In genomic region chr6:122812716-122813115, GRCm38 (mm10) we compare ENCODE assay signal across 22 mouse cellular contexts. TPM values are rescaled to one million over a fixed set of nuclear protein-coding genes. Genes with fewer than 3 reads are reported as not detected.
DNase-seq lines count a peak whose midpoint lies in the region; ATAC-seq and TF ChIP-seq lines count a peak whose summit lies in the region.
"Had no signal": no experiment of that assay in that cellular context is flagged by ENCODE, and none has a peak within 500 bp of the region (broad histone marks: within the 10 kb centered on the region; RNA-seq: fewer than 3 reads in every experiment).

No protein-coding gene starts in this region.

- no peak for ATAC-seq in erythroblast, adult 5-6 weeks (replicated peaks; ENCODE audit: low FRiP score, poor library complexity, severe bottlenecking)
- no peak for ATAC-seq in liver, embryonic 12.5 days
- ATAC-seq in liver, postnatal 0 days, result no peak
- no peak for ATAC-seq in megakaryocyte-erythroid progenitor cell, adult 5-6 weeks (replicated peaks; ENCODE audit: low FRiP score, low TSS enrichment, poor library complexity, severe bottlenecking)
- ATAC-seq: activated CD4-positive, CD25-positive, alpha-beta regulatory T cell, adult 4 months; forebrain, embryonic 16.5 days; inflammation-experienced regulatory T-cells, adult 6 months; Patski had no signal

- no peak for TF ChIP-seq CTCF in liver, postnatal 0 days (IDR thresholded peaks at IDR 0.05; ENCODE audit: low read depth)
- TF ChIP-seq CTCF in MEL (IDR thresholded peaks at IDR 0.05 in 2 of 3, conservative IDR thresholded peaks at IDR 0.05 in 1 of 3; ENCODE audit: control insufficient read depth in 1 of 3, insufficient read depth in 1 of 3, low read depth in 2 of 3, low read length in 3 of 3, poor library complexity in 1 of 3, severe bottlenecking in 1 of 3), result peak; percentile 4 to 54 (median 25); a peak in 3 of 6 replicates

- H3K4me1 ChIP-seq in erythroblast, embryonic 14.5 days (ENCODE audit: control insufficient read depth), result peaks cover 41% of the 10 kb centered on the region
- peaks cover 31% of the 10 kb centered on the region for H3K4me1 ChIP-seq in liver, embryonic 12.5 days
- peaks cover 9% of the 10 kb centered on the region for H3K4me1 ChIP-seq in liver, postnatal 0 days (ENCODE audit: insufficient read depth)
- peaks cover 12 to 21% of the 10 kb centered on the region in 2 experiments for H3K4me1 ChIP-seq in MEL (ENCODE audit: control insufficient read depth in 1 of 2, insufficient read depth in 2 of 2, low read length in 2 of 2)

- no peak overlapping the region for H3K9ac ChIP-seq in liver, embryonic 12.5 days
- no peak overlapping the region for H3K9ac ChIP-seq in liver, postnatal 0 days (replicated peaks)
- peak overlapping the region; percentile 49 for H3K9ac ChIP-seq in MEL (ENCODE audit: control insufficient read depth, low read depth, low read length, poor library complexity, severe bottlenecking)

- TF ChIP-seq RAD21 in MEL (IDR thresholded peaks at IDR 0.05; ENCODE audit: low read depth, low read length), result peak; percentile 55

- H3K9me3 ChIP-seq in erythroblast, embryonic 14.5 days (ENCODE audit: control insufficient read depth, low read length), result no peaks in the 10 kb centered on the region; the same call in 1 of the 2 replicates
- no peaks in the 10 kb centered on the region for H3K9me3 ChIP-seq in liver, embryonic 12.5 days (replicated peaks)
- H3K9me3 ChIP-seq in liver, postnatal 0 days (ENCODE audit: low read length), result no peaks in the 10 kb centered on the region
- H3K9me3 ChIP-seq in MEL (replicated peaks; ENCODE audit: insufficient read depth, low read length), result no peaks in the 10 kb centered on the region
- H3K9me3 ChIP-seq: embryonic facial prominence, embryonic 15.5 days; forebrain, embryonic 12.5 days; G1E; heart, embryonic 15.5 days; hindbrain, embryonic 10.5 days; hindbrain, embryonic 15.5 days had no signal

- no peak overlapping the region; the same call in 1 of the 2 replicates for H3K4me2 ChIP-seq in liver, embryonic 12.5 days
- no peak overlapping the region for H3K4me2 ChIP-seq in liver, postnatal 0 days (ENCODE audit: low read depth, low read length)

- no peaks in the 10 kb centered on the region; the same call in none of the 2 replicates for H3K79me2 ChIP-seq in MEL (ENCODE audit: control insufficient read depth, insufficient read depth, low read length, poor library complexity)

- TF ChIP-seq POLR2A in MEL (IDR thresholded peaks at IDR 0.05; ENCODE audit: control insufficient read depth in 1 of 2, insufficient read depth in 1 of 2, low read depth in 1 of 2, low read length in 2 of 2, poor library complexity in 1 of 2), result no peak

- no peak for DNase-seq in liver, postnatal 0 days
- DNase-seq in 3T3-L1 (ENCODE audit: low read depth, low spot score), result peak; percentile 43
- peak; percentile 72 for DNase-seq in MEL (ENCODE audit: low read depth, low spot score)
- DNase-seq: adrenal gland, adult 2 months; adrenal gland, postnatal 36 days; embryo, embryonic 11 days; gastrocnemius, postnatal 10 days; heart, postnatal 14 days had no signal

- WGBS in liver, embryonic 12.5 days (ENCODE audit: insufficient replicate concordance), result 81% methylated on average over 4 of the region's 4 CpGs
- 87% methylated on average over 4 of the region's 4 CpGs for WGBS in liver, postnatal 0 days (ENCODE audit: insufficient replicate concordance)

- peaks cover 4% of the 10 kb centered on the region; the same call in 1 of the 2 replicates for H3K36me3 ChIP-seq in erythroblast, embryonic 14.5 days (ENCODE audit: control insufficient read depth)
- no peaks in the 10 kb centered on the region for H3K36me3 ChIP-seq in liver, embryonic 12.5 days
- no peaks in the 10 kb centered on the region for H3K36me3 ChIP-seq in liver, postnatal 0 days (replicated peaks; ENCODE audit: insufficient read depth, low read length)
- H3K36me3 ChIP-seq in MEL (ENCODE audit: control insufficient read depth in 1 of 2, insufficient read depth in 2 of 2, low read length in 2 of 2), result peaks cover 0 to 22% of the 10 kb centered on the region in 2 experiments; a peak in 2 of 4 replicates
- H3K36me3 ChIP-seq: embryonic facial prominence, embryonic 15.5 days; forebrain, embryonic 12.5 days; heart, embryonic 15.5 days; hindbrain, embryonic 10.5 days; hindbrain, embryonic 15.5 days had no signal

- no peaks in the 10 kb centered on the region for H3K27me3 ChIP-seq in erythroblast, embryonic 14.5 days (ENCODE audit: control insufficient read depth)
- H3K27me3 ChIP-seq in liver, embryonic 12.5 days (replicated peaks), result no peaks in the 10 kb centered on the region
- no peaks in the 10 kb centered on the region for H3K27me3 ChIP-seq in liver, postnatal 0 days (ENCODE audit: insufficient read depth, low read length)
- H3K27me3 ChIP-seq in MEL (ENCODE audit: control insufficient read depth in 1 of 2, insufficient read depth in 2 of 2, low read length in 2 of 2), result no peaks in the 10 kb centered on the region
- H3K27me3 ChIP-seq: embryonic facial prominence, embryonic 15.5 days; forebrain, embryonic 12.5 days; heart, embryonic 15.5 days; hindbrain, embryonic 15.5 days; Patski had no signal

- H3K4me3 ChIP-seq in erythroblast, embryonic 14.5 days (replicated peaks), result peak overlapping the region; percentile 5
- H3K4me3 ChIP-seq in liver, embryonic 12.5 days, result no peak overlapping the region
- no peak overlapping the region for H3K4me3 ChIP-seq in liver, postnatal 0 days (ENCODE audit: low read depth, low read length)
- peak overlapping the region; percentile 25 to 86 for H3K4me3 ChIP-seq in MEL (ENCODE audit: control insufficient read depth in 1 of 2, insufficient read depth in 1 of 2, low read depth in 2 of 2, low read length in 2 of 2)

- peak overlapping the region; percentile 45; the same call in 1 of the 2 replicates for H3K27ac ChIP-seq in liver, embryonic 12.5 days
- no peak overlapping the region for H3K27ac ChIP-seq in liver, postnatal 0 days (ENCODE audit: low read depth)
- peak overlapping the region; percentile 29 for H3K27ac ChIP-seq in MEL (ENCODE audit: control insufficient read depth, low read depth, low read length)

- no peak for TF ChIP-seq EP300 in liver, postnatal 0 days (IDR thresholded peaks at IDR 0.05; ENCODE audit: low read depth)
- no peak for TF ChIP-seq EP300 in MEL (IDR thresholded peaks at IDR 0.05; ENCODE audit: low read depth in 1 of 2, low read length in 2 of 2)

TF ChIP-seq in MEL, 35 proteins besides CTCF, POLR2A, EP300 and RAD21 (continues in another document):
- no peak for TF ChIP-seq ZMIZ1 (IDR thresholded peaks at IDR 0.05; ENCODE audit: low read depth, low read length)
- no peak for TF ChIP-seq POLR2AphosphoS5 (IDR thresholded peaks at IDR 0.05; ENCODE audit: borderline replicate concordance, low read depth, low read length)
- TF ChIP-seq CHD1 (IDR thresholded peaks at IDR 0.05; ENCODE audit: low read depth, low read length), result no peak
- TF ChIP-seq MYC (IDR thresholded peaks at IDR 0.05; ENCODE audit: low read depth, low read length), result no peak
- TF ChIP-seq MAFK (IDR thresholded peaks at IDR 0.05; ENCODE audit: borderline replicate concordance, low read depth, low read length), result no peak
- no peak for TF ChIP-seq MEF2A (IDR thresholded peaks at IDR 0.05; ENCODE audit: extremely low read depth, insufficient replicate concordance, low read depth, low read length, poor library complexity, severe bottlenecking)
- TF ChIP-seq GATA1 (IDR thresholded peaks at IDR 0.05; ENCODE audit: low read depth, low read length), result 0 out of 2 replicates have a peak, but pooled peaks have one; percentile 21
- TF ChIP-seq KAT2A (conservative IDR thresholded peaks at IDR 0.05; ENCODE audit: low read depth, low read length), result no peak
- TF ChIP-seq TCF12 (IDR thresholded peaks at IDR 0.05; ENCODE audit: low read depth, low read length), result no peak

RNA-seq across cellular contexts. Expression of gene Foxj2, which starts 7.0 kb away (rescaled TPM):
- 0.56 and 0.83 TPM in 2 replicates for polyA plus RNA-seq in erythroblast, embryonic 14.5 days (2012)
- total RNA-seq in erythroblast, adult 5-6 weeks (2015; ENCODE audit: low replicate concordance), result 1.3 and 11.5 TPM in 2 replicates
- 0.70 and 4.4 TPM in 2 replicates for total RNA-seq in erythroblast, adult 5-6 weeks (2017; ENCODE audit: low replicate concordance)
- 2.0 and 2.4 TPM in 2 replicates for polyA plus RNA-seq in liver, embryonic 12.5 days (2016; fragmentation: Nextera tagmentation; extraction: Ambion mirVana)
- 1.0 and 1.2 TPM in 2 replicates for polyA plus RNA-seq in liver, postnatal 0 days (2015; fragmentation: Nextera tagmentation; extraction: Ambion mirVana)
- total RNA-seq in MEL (2012; rRNA removed), result 2.0 and 2.2 TPM in 2 replicates
- 1 to 10 TPM in 1 of 2 experiments, not detected in 1; 8.6 TPM for polyA plus RNA-seq in MEL (2012; ENCODE audit: insufficient read depth in 1 of 2, insufficient read length in 2 of 2, low read depth in 1 of 2, low replicate concordance in 2 of 2, missing spikeins in 1 of 2)
- 10.4 and 18.1 TPM in 2 replicates for total RNA-seq in megakaryocyte-erythroid progenitor cell, adult 5-6 weeks (2014; fragmentation: Nextera tagmentation)
- total RNA-seq in megakaryocyte-erythroid progenitor cell, adult 5-6 weeks (2017), result 4.3 and 11.3 TPM in 2 replicates

RNA-seq across cellular contexts. Expression of gene Slc2a3, which starts 11.3 kb away (rescaled TPM):
- polyA plus RNA-seq in erythroblast, embryonic 14.5 days (2012), result 0.48 and 0.56 TPM in 2 replicates
- total RNA-seq in erythroblast, adult 5-6 weeks (2015; ENCODE audit: low replicate concordance), result 7.5 and 15.7 TPM in 2 replicates
- 19.1 and 19.4 TPM in 2 replicates for total RNA-seq in erythroblast, adult 5-6 weeks (2017; ENCODE audit: low replicate concordance)
- 35.5 and 38.7 TPM in 2 replicates for polyA plus RNA-seq in liver, embryonic 12.5 days (2016; fragmentation: Nextera tagmentation; extraction: Ambion mirVana)
- polyA plus RNA-seq in liver, postnatal 0 days (2015; fragmentation: Nextera tagmentation; extraction: Ambion mirVana), result 7.3 and 8.5 TPM in 2 replicates
- total RNA-seq in MEL (2012; rRNA removed), result 78.4 and 108 TPM in 2 replicates
- polyA plus RNA-seq in MEL (2012; ENCODE audit: insufficient read depth in 1 of 2, insufficient read length in 2 of 2, low read depth in 1 of 2, low replicate concordance in 2 of 2, missing spikeins in 1 of 2), result 10 to 100 TPM in 1 of 2 experiments, not detected in 1; 93.4 TPM
- total RNA-seq in megakaryocyte-erythroid progenitor cell, adult 5-6 weeks (2014; fragmentation: Nextera tagmentation), result 13.3 and 18.9 TPM in 2 replicates
- total RNA-seq in megakaryocyte-erythroid progenitor cell, adult 5-6 weeks (2017), result 21.5 and 26.2 TPM in 2 replicates

RNA-seq across cellular contexts. Expression of gene C3ar1, which starts 43.2 kb away (rescaled TPM):
- polyA plus RNA-seq in erythroblast, embryonic 14.5 days (2012), result not detected in 2 replicates
- 0.21 TPM in 1 of 2 replicates, not detected in the other for total RNA-seq in erythroblast, adult 5-6 weeks (2015; ENCODE audit: low replicate concordance)
- 0.42 and 0.43 TPM in 2 replicates for total RNA-seq in erythroblast, adult 5-6 weeks (2017; ENCODE audit: low replicate concordance)
- 1.5 TPM in 2 replicates for polyA plus RNA-seq in liver, embryonic 12.5 days (2016; fragmentation: Nextera tagmentation; extraction: Ambion mirVana)
- 1.8 and 2.1 TPM in 2 replicates for polyA plus RNA-seq in liver, postnatal 0 days (2015; fragmentation: Nextera tagmentation; extraction: Ambion mirVana)
- total RNA-seq in MEL (2012; rRNA removed), result 0.42 and 0.69 TPM in 2 replicates
- under 1 TPM in 1 of 2 experiments, not detected in 1; 0.33 TPM for polyA plus RNA-seq in MEL (2012; ENCODE audit: insufficient read depth in 1 of 2, insufficient read length in 2 of 2, low read depth in 1 of 2, low replicate concordance in 2 of 2, missing spikeins in 1 of 2)
- not detected in 2 replicates for total RNA-seq in megakaryocyte-erythroid progenitor cell, adult 5-6 weeks (2014; fragmentation: Nextera tagmentation)
- not detected in 2 replicates for total RNA-seq in megakaryocyte-erythroid progenitor cell, adult 5-6 weeks (2017)
- polyA plus RNA-seq: G1E, Patski had no signal

Comparison
In these comparisons a context has a peak if more than half of its experiments do, and no peak if none do; other contexts are left out.
1. H3K4me3 ChIP-seq: peak in erythroblast, embryonic 14.5 days (single experiment) and MEL (2 of 2); none in liver, embryonic 12.5 days (single experiment) and liver, postnatal 0 days (single experiment).